Mouse (Mus musculus): ENCODE data around the gene Bbs5. TPM values are rescaled to one million over a fixed set of nuclear protein-coding genes. Genes with fewer than 3 reads are reported as not detected.
"Not testable (repeated sequence)": the region's sequence is repeated elsewhere in the genome, so short reads cannot be mapped to it uniquely, and the experiment has no call there.

The Bbs5 gene
- polyA plus RNA-seq, 1 experiment from 2014 or later, result 6.1 TPM

- WGBS, result 92% methylated on average over 9 of the region's 9 CpGs
Observed at GRCm38 (mm10) chr2:69675266-69675665, 28.3 kb downstream of the Bbs5 start.

DNA sequence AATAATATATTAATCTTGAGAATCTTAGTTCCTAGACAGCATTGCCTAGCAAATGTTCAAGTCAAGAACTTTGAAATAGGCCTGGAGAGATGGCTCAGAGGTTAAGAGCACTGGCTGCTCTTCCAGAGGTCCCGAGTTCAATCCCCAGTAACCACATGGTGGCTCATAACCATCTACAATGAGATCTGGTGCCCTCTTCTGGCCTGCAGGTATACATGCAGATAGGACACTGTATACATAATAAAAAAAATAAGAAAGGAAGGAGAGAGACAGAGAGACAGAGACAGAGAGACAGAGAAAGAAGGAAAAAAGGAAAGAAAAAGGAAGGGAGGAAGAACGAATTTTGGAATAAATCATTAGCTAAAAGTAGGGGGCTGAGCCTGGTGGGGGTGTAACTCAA is 29.7 kb downstream of the Bbs5 start:
- Histone ChIP-seq H3K36me3 (ENCODE audit: control insufficient read depth, insufficient read depth) (no peaks in the 10 kb centered on the region), H3K9ac (ENCODE audit: low read depth, low read length) (no peak overlapping the region), H3K27ac (ENCODE audit: low read depth, low read length) (no peak overlapping the region), H3K4me3 (ENCODE audit: low read depth, low read length) (no peak overlapping the region), H3K27me3 (replicated peaks; ENCODE audit: control insufficient read depth, insufficient read depth, low read length) (no peaks in the 10 kb centered on the region), H3K4me1 (replicated peaks; ENCODE audit: control insufficient read depth, insufficient read depth, low read length) (no peaks in the 10 kb centered on the region), H3K4me2 (replicated peaks; ENCODE audit: low read depth) (no peak overlapping the region), H3K9me3 (ENCODE audit: control insufficient read depth) (no peaks in the 10 kb centered on the region)
- no peak for ATAC-seq
- WGBS, result 50% methylated on average over 2 of the region's 2 CpGs
- TF ChIP-seq CTCF (IDR thresholded peaks at IDR 0.05; ENCODE audit: low read depth), result peak; percentile 68

More at GRCm38 (mm10) chr2:69675266-69675665, 28.3 kb downstream of the Bbs5 start:
- Histone ChIP-seq H3K27ac (ENCODE audit: low read depth, low read length) (no peak overlapping the region), H3K4me1 (replicated peaks; ENCODE audit: control insufficient read depth, insufficient read depth, low read length) (no peaks in the 10 kb centered on the region), H3K9me3 (ENCODE audit: control insufficient read depth) (no peaks in the 10 kb centered on the region), H3K4me2 (replicated peaks; ENCODE audit: low read depth) (no peak overlapping the region), H3K4me3 (ENCODE audit: low read depth, low read length) (no peak overlapping the region), H3K27me3 (replicated peaks; ENCODE audit: control insufficient read depth, insufficient read depth, low read length) (no peaks in the 10 kb centered on the region), H3K36me3 (ENCODE audit: control insufficient read depth, insufficient read depth) (no peaks in the 10 kb centered on the region), H3K9ac (ENCODE audit: low read depth, low read length) (no peak overlapping the region)
- no peak for TF ChIP-seq CTCF (IDR thresholded peaks at IDR 0.05; ENCODE audit: low read depth)
- ATAC-seq, result no peak

DNA sequence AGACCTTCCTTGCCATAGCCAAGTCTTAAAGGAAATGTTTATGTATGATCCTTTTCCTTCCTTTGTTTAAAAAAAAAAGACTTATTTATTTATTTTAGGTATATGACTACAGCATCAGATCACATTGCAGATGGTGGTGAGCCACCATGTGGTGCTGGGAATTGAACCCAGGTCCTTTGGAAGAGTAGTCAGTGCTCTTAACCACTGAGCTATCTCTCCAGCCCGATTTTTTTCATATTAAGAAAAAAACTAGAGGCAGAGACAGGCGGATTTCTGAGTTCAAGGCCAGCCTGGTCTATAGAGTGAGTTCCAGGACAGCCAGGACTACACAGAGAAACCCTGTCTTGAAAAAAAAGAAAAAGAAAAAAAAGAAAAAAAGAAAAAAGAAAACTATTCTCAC is 30.2 kb downstream of the Bbs5 start:
- 88% methylated on average over 2 of the region's 2 CpGs for WGBS
- H3K9ac ChIP-seq (ENCODE audit: low read depth, low read length); H3K9me3 ChIP-seq (ENCODE audit: control insufficient read depth); H3K27ac ChIP-seq (ENCODE audit: low read depth, low read length); H3K36me3 ChIP-seq (ENCODE audit: control insufficient read depth, insufficient read depth); H3K27me3 ChIP-seq (replicated peaks; ENCODE audit: control insufficient read depth, insufficient read depth, low read length); H3K4me3 ChIP-seq (ENCODE audit: low read depth, low read length); ATAC-seq; H3K4me1 ChIP-seq (replicated peaks; ENCODE audit: control insufficient read depth, insufficient read depth, low read length); H3K4me2 ChIP-seq (replicated peaks; ENCODE audit: low read depth): not testable (repeated sequence)

- H3K4me2 ChIP-seq (replicated peaks; ENCODE audit: low read depth), result no peak overlapping the region
- no peaks in the 10 kb centered on the region for H3K36me3 ChIP-seq (ENCODE audit: control insufficient read depth, insufficient read depth)
- no peaks in the 10 kb centered on the region for H3K27me3 ChIP-seq (replicated peaks; ENCODE audit: control insufficient read depth, insufficient read depth, low read length)
- no peak overlapping the region for H3K4me3 ChIP-seq (ENCODE audit: low read depth, low read length)
- no peaks in the 10 kb centered on the region for H3K9me3 ChIP-seq (ENCODE audit: control insufficient read depth)
- peak; percentile 33 for TF ChIP-seq CTCF (IDR thresholded peaks at IDR 0.05; ENCODE audit: low read depth)
- no peaks in the 10 kb centered on the region for H3K4me1 ChIP-seq (replicated peaks; ENCODE audit: control insufficient read depth, insufficient read depth, low read length)
- no peak for ATAC-seq
- H3K9ac ChIP-seq (ENCODE audit: low read depth, low read length), result no peak overlapping the region
- no peak overlapping the region for H3K27ac ChIP-seq (ENCODE audit: low read depth, low read length)
- 62% methylated on average over 6 of the region's 6 CpGs for WGBS
Observed at GRCm38 (mm10) chr2:69679990-69680389, 33.0 kb downstream of the Bbs5 start.

- no peak overlapping the region for H3K9ac ChIP-seq (ENCODE audit: low read depth, low read length)
- no peaks in the 10 kb centered on the region for H3K9me3 ChIP-seq (ENCODE audit: control insufficient read depth)
- H3K27me3 ChIP-seq (replicated peaks; ENCODE audit: control insufficient read depth, insufficient read depth, low read length), result no peaks in the 10 kb centered on the region
- H3K4me3 ChIP-seq (ENCODE audit: low read depth, low read length), result no peak overlapping the region
- ATAC-seq, result no peak
- H3K36me3 ChIP-seq (ENCODE audit: control insufficient read depth, insufficient read depth), result peaks cover 2% of the 10 kb centered on the region; the same call in 1 of the 2 replicates
- 97% methylated on average over 4 of the region's 4 CpGs for WGBS
- no peak for TF ChIP-seq CTCF (IDR thresholded peaks at IDR 0.05; ENCODE audit: low read depth)
- no peak overlapping the region for H3K4me2 ChIP-seq (replicated peaks; ENCODE audit: low read depth)
- H3K27ac ChIP-seq (ENCODE audit: low read depth, low read length), result no peak overlapping the region
- no peaks in the 10 kb centered on the region for H3K4me1 ChIP-seq (replicated peaks; ENCODE audit: control insufficient read depth, insufficient read depth, low read length)
Observed at GRCm38 (mm10) chr2:69681931-69682330, 35.0 kb downstream of the Bbs5 start.

DNA sequence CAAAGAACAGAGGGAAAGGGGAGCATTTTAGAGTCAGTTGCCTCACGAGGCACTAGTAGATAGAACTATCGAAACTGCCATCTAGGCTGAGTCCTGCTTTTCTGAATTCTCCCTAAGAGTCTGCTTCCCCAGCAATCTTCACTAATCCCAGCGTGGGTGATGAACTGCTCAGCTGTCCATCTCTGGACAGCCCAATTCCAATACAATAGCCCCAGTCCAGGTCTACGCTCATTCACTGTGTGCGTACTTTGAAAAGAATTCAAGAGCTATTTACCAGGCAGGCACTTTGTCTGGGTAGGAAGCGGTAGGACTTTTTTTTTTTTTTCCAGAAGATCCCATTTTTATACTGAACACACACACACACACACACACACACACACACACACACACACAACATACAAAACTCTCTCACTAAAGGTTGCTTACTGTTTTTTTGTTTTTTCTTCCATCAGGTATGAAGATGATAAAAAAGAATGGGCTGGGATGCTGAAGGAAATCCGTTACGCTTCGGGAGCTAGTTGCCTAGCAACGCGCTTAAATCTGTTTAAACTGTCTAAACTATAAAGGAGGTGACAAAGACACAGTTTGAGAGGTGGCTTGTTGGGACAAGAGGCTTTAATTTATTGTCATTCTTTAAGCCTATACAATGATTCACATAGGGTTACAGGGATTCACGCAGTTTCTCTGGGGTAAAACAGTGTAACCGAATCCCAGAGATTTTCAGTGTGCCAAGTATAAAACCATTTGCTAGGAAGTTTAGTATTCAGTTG is 36.2 kb downstream of the Bbs5 start:
- Histone ChIP-seq H3K9ac (ENCODE audit: low read depth, low read length) (no peak overlapping the region), H3K9me3 (ENCODE audit: control insufficient read depth) (no peaks in the 10 kb centered on the region), H3K4me1 (replicated peaks; ENCODE audit: control insufficient read depth, insufficient read depth, low read length) (no peaks in the 10 kb centered on the region), H3K27ac (ENCODE audit: low read depth, low read length) (no peak overlapping the region), H3K27me3 (replicated peaks; ENCODE audit: control insufficient read depth, insufficient read depth, low read length) (no peaks in the 10 kb centered on the region), H3K36me3 (ENCODE audit: control insufficient read depth, insufficient read depth) (peaks cover 2% of the 10 kb centered on the region; the same call in 1 of the 2 replicates), H3K4me3 (ENCODE audit: low read depth, low read length) (no peak overlapping the region), H3K4me2 (replicated peaks; ENCODE audit: low read depth) (no peak overlapping the region)
- ATAC-seq, result no peak
- no peak for TF ChIP-seq CTCF (IDR thresholded peaks at IDR 0.05; ENCODE audit: low read depth)
- 84% methylated on average over 13 of the region's 13 CpGs for WGBS

Measured in intestine, postnatal 0 days (tissue).